Mouse (Mus musculus) lung, adult 10 weeks (tissue): ENCODE measurements around the gene Atxn7l2. TPM values are rescaled to one million over a fixed set of nuclear protein-coding genes. Genes with fewer than 3 reads are reported as not detected.

ENCODE experiments used
- polyA plus RNA-seq: library from polyadenylated mRNA; stranded (reverse); fragments of 350-450 nt; fragmentation: Illumina TruSeq; extraction: RNeasy Lipid Tissue Mini Kit (QIAGEN cat#74804); gene quantifications from one replicate; pipeline ENCODE4 v1.2.3, GENCODE M21; 2014; ENCODE audit warnings: low read depth, low replicate concordance; ENCODE audit not compliant: insufficient read depth

Gene Atxn7l2
- 2.5 TPM for polyA plus RNA-seq

GRCm38 (mm10) chr3:108210771-108211139 is at the start of gene Atxn7l2:
Atxn7l2 (minus strand) TSS chr3:108210934.

GRCm38 (mm10) chr3:108256719-108257637 is 46.2 kb upstream of the Atxn7l2 start, which contains the start of gene Psma5:
Psma5 (plus strand) TSS chr3:108256926.

GRCm38 (mm10) chr3:108226558-108227350 is 16.0 kb upstream of the Atxn7l2 start, which contains the start of gene Sypl2:
Sypl2 (minus strand) TSS chr3:108226648.

GRCm38 (mm10) chr3:108200329-108201323 is 10.1 kb downstream of the Atxn7l2 start, which contains the start of gene Cyb561d1:
Cyb561d1 (minus strand) TSS chr3:108201212.

GRCm38 (mm10) chr3:108186098-108187047 is 24.4 kb downstream of the Atxn7l2 start, which contains the start of gene Amigo1:
Amigo1 (plus strand) TSS chr3:108186335.

GRCm38 (mm10) chr3:108154656-108155055 is 56.1 kb downstream of the Atxn7l2 start, which contains the start of gene Gpr61:
Gpr61 (minus strand) TSS chr3:108154882.

Other genes starting within 250 kb of the Atxn7l2 start
- 0.30 TPM for gene Gstm3, start 241.7 kb downstream of the Atxn7l2 start, polyA plus RNA-seq
- gene Gstm2, start 224.5 kb downstream of the Atxn7l2 start, polyA plus RNA-seq, result 236 TPM
- 591 TPM for gene Gstm1, start 193.0 kb downstream of the Atxn7l2 start, polyA plus RNA-seq
- gene Gstm4, start 166.0 kb downstream of the Atxn7l2 start, polyA plus RNA-seq, result 15.8 TPM
- gene Ampd2, start 124.3 kb downstream of the Atxn7l2 start, polyA plus RNA-seq, result 11.1 TPM
- gene Gnat2, start 118.1 kb downstream of the Atxn7l2 start, polyA plus RNA-seq, result not detected
- gene Gnai3, start 64.8 kb downstream of the Atxn7l2 start, polyA plus RNA-seq, result 49.2 TPM
- gene Gpr61, start 56.1 kb downstream of the Atxn7l2 start, polyA plus RNA-seq, result not detected
- 5.9 TPM for gene Amigo1, start 24.6 kb downstream of the Atxn7l2 start, polyA plus RNA-seq
- gene Cyb561d1, start 9.7 kb downstream of the Atxn7l2 start, polyA plus RNA-seq, result 6.2 TPM
- 0.10 TPM for gene Sypl2, start 15.7 kb upstream of the Atxn7l2 start, polyA plus RNA-seq
- gene Psma5, start 46.0 kb upstream of the Atxn7l2 start, polyA plus RNA-seq, result 107 TPM
- 52.6 TPM for gene Sort1, start 73.1 kb upstream of the Atxn7l2 start, polyA plus RNA-seq
- 21.6 TPM for gene Mybphl, start 154.0 kb upstream of the Atxn7l2 start, polyA plus RNA-seq
- gene Psrc1, start 172.9 kb upstream of the Atxn7l2 start, polyA plus RNA-seq, result 1.6 TPM
- gene Celsr2, start 204.6 kb upstream of the Atxn7l2 start, polyA plus RNA-seq, result 2.4 TPM
- 60.5 TPM for gene Sars, start 234.3 kb upstream of the Atxn7l2 start, polyA plus RNA-seq